Mouse (Mus musculus) bone marrow, adult 2 months (tissue): ENCODE measurements around the gene Dnah8.

Experiments used
- CTCF ChIP-seq: fragments of 200-500 bp; IDR thresholded peaks from 2 replicates; pipeline ENCODE4 v1.5.1; 2011; ENCODE audit warnings: low read length, control low read depth; ENCODE audit not compliant: control insufficient read depth, insufficient read depth
- POLR2A ChIP-seq: fragments of 200-500 bp; IDR thresholded peaks from 2 replicates; pipeline ENCODE4 v1.6.1; 2011; ENCODE audit warnings: low read depth, mild to moderate bottlenecking, control low read depth, low read length, borderline replicate concordance; ENCODE audit not compliant: control insufficient read depth

- TF ChIP-seq CTCF: no peak
- no peak for TF ChIP-seq POLR2A
Observed at GRCm38 (mm10) chr17:30637714-30638113, 13.6 kb downstream of the Dnah8 start.
